In genomic region chr16:32570042-32570441, GRCm38 (mm10) we compare ENCODE assay signal across 20 mouse cellular contexts.
"Had no signal": no experiment of that assay in that cellular context is flagged by ENCODE, and none has a peak within 500 bp of the region (broad histone marks: within the 10 kb centered on the region; RNA-seq: fewer than 3 reads in every experiment).

No protein-coding gene starts in this region.

- ATAC-seq: lung, postnatal 0 days; midbrain, embryonic 15.5 days had no signal

- H3K4me1 ChIP-seq: limb, embryonic 12.5 days; limb, embryonic 15.5 days; midbrain, embryonic 12.5 days; midbrain, embryonic 15.5 days; neural tube, embryonic 12.5 days; neural tube, embryonic 15.5 days had no signal

- DNase-seq: kidney, adult 9 months; kidney, postnatal 14 days; kidney, postnatal 4 days; left cerebral cortex, postnatal 4 days; lung, embryonic 14.5 days; right cerebral cortex, adult 18-20 months; right cerebral cortex, postnatal 14 days; right cerebral cortex, postnatal 4 days; thymus, adult 2 months; thymus, postnatal 14 days; thymus, postnatal 4 days had no signal

- H3K36me3 ChIP-seq: limb, embryonic 12.5 days; limb, embryonic 15.5 days; midbrain, embryonic 12.5 days; midbrain, embryonic 15.5 days; neural tube, embryonic 12.5 days; neural tube, embryonic 15.5 days had no signal

- H3K9me3 ChIP-seq: limb, embryonic 12.5 days; limb, embryonic 15.5 days; midbrain, embryonic 12.5 days; midbrain, embryonic 15.5 days; neural tube, embryonic 12.5 days; neural tube, embryonic 15.5 days had no signal

- H3K4me2 ChIP-seq: limb, embryonic 12.5 days; limb, embryonic 15.5 days; lung, embryonic 14.5 days; midbrain, embryonic 12.5 days; midbrain, embryonic 15.5 days; neural tube, embryonic 12.5 days; neural tube, embryonic 15.5 days had no signal

- H3K4me3 ChIP-seq: limb, embryonic 12.5 days; limb, embryonic 15.5 days; midbrain, embryonic 12.5 days; midbrain, embryonic 15.5 days; neural tube, embryonic 12.5 days; neural tube, embryonic 15.5 days had no signal

- H3K9ac ChIP-seq: limb, embryonic 12.5 days; limb, embryonic 15.5 days; lung, embryonic 14.5 days; midbrain, embryonic 12.5 days; midbrain, embryonic 15.5 days; neural tube, embryonic 12.5 days; neural tube, embryonic 15.5 days had no signal

- H3K27ac ChIP-seq: limb, embryonic 12.5 days; limb, embryonic 15.5 days; macrophage; midbrain, embryonic 12.5 days; midbrain, embryonic 15.5 days; neural tube, embryonic 12.5 days; neural tube, embryonic 15.5 days; stomach, postnatal 0 days had no signal

- H3K27me3 ChIP-seq: limb, embryonic 12.5 days; limb, embryonic 15.5 days; midbrain, embryonic 12.5 days; midbrain, embryonic 15.5 days; neural tube, embryonic 12.5 days; neural tube, embryonic 15.5 days had no signal
